ENCODE assay signal across 9 mouse cellular contexts in the genomic region with DNA sequence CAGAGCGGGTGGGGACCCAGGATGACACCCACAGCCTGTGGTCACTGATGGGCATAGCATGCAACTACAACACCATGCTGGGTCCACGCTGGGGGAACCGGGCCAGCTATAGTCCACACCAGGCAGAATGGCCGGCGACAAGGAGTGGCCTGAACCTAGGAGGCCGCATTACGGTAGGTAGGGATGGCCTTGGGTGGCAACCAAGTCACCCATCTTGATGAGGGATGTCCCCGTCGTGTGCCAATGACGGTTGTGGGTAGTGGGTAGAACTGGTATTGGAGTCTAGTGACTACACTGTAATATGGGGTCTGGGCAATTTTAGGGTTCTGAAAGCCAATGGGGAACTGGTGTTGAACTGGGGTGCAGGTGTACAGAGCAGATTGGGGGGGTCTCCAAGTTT. TPM values are rescaled to one million over a fixed set of nuclear protein-coding genes. Genes with fewer than 3 reads are reported as not detected.
DNase-seq lines count a peak whose midpoint lies in the region; ATAC-seq and TF ChIP-seq lines count a peak whose summit lies in the region.
"Had no signal": no experiment of that assay in that cellular context is flagged by ENCODE, and none has a peak within 500 bp of the region (broad histone marks: within the 10 kb centered on the region; RNA-seq: fewer than 3 reads in every experiment).

No protein-coding gene starts in this region.

- no peaks in the 10 kb centered on the region for H3K9me3 ChIP-seq in intestine, embryonic 14.5 days (ENCODE audit: control insufficient read depth, low read length)
- no peaks in the 10 kb centered on the region for H3K9me3 ChIP-seq in intestine, embryonic 16.5 days (ENCODE audit: control insufficient read depth, low read length)
- no peaks in the 10 kb centered on the region for H3K9me3 ChIP-seq in E14TG2a.4 (ENCODE audit: low read length)
- H3K9me3 ChIP-seq: embryonic facial prominence, embryonic 13.5 days had no signal

- no peak overlapping the region for H3K4me2 ChIP-seq in intestine, embryonic 14.5 days (ENCODE audit: low read length)
- no peak overlapping the region for H3K4me2 ChIP-seq in intestine, embryonic 16.5 days (ENCODE audit: low read depth, low read length)
- H3K4me2 ChIP-seq: embryonic facial prominence, embryonic 13.5 days had no signal

- TF ChIP-seq CTCF in E14TG2a.4 (conservative IDR thresholded peaks at IDR 0.05; ENCODE audit: low read length) = no peak

- ATAC-seq in intestine, embryonic 14.5 days (replicated peaks; ENCODE audit: low FRiP score, low TSS enrichment, low read depth) = no peak
- no peak for ATAC-seq in intestine, embryonic 16.5 days
- peak; percentile 23; the same call in 1 of the 2 replicates for ATAC-seq in erythroid progenitor cell, adult 5-6 weeks (replicated peaks; ENCODE audit: low FRiP score, poor library complexity, severe bottlenecking)
- ATAC-seq in megakaryocyte progenitor cell, adult 5-6 weeks (replicated peaks; ENCODE audit: poor library complexity) = peak; percentile 26
- ATAC-seq in frontal cortex, adult (ENCODE audit: low TSS enrichment) = no peak

- H3K27me3 ChIP-seq in intestine, embryonic 14.5 days (replicated peaks; ENCODE audit: control insufficient read depth, insufficient read depth, low read length) = peaks cover 29% of the 10 kb centered on the region
- H3K27me3 ChIP-seq in intestine, embryonic 16.5 days (replicated peaks; ENCODE audit: control insufficient read depth, insufficient read depth, low read length) = peaks cover 12% of the 10 kb centered on the region
- peaks cover 34% of the 10 kb centered on the region for H3K27me3 ChIP-seq in E14TG2a.4 (ENCODE audit: insufficient read depth, low read length)

- no peak overlapping the region for H3K9ac ChIP-seq in intestine, embryonic 14.5 days (ENCODE audit: low read length)
- no peak overlapping the region for H3K9ac ChIP-seq in intestine, embryonic 16.5 days (ENCODE audit: low read depth, low read length)
- H3K9ac ChIP-seq: embryonic facial prominence, embryonic 13.5 days had no signal

- DNase-seq in intestine, embryonic 14.5 days (ENCODE audit: low spot score) = no peak
- DNase-seq in left cerebral cortex, postnatal 14 days (ENCODE audit: low spot score in 2 of 2) = no peak
- DNase-seq in right cerebral cortex, postnatal 14 days = no peak

- H3K36me3 ChIP-seq in intestine, embryonic 14.5 days (ENCODE audit: control insufficient read depth, insufficient read depth, low read length) = 0 out of 2 replicates have a peak, but pooled peaks cover under 1% of the 10 kb centered on the region
- no peaks in the 10 kb centered on the region for H3K36me3 ChIP-seq in intestine, embryonic 16.5 days (ENCODE audit: control insufficient read depth, insufficient read depth, low read length)
- H3K36me3 ChIP-seq in E14TG2a.4 (ENCODE audit: insufficient read depth, low read length) = peaks cover 16% of the 10 kb centered on the region
- H3K36me3 ChIP-seq: embryonic facial prominence, embryonic 13.5 days had no signal

- 0 out of 2 replicates have a peak overlapping the region, but pooled peaks have one; percentile 6 for H3K4me3 ChIP-seq in intestine, embryonic 14.5 days (ENCODE audit: low read depth, low read length)
- no peak overlapping the region for H3K4me3 ChIP-seq in intestine, embryonic 16.5 days (ENCODE audit: low read length)
- peak overlapping the region; percentile 23; the same call in 1 of the 2 replicates for H3K4me3 ChIP-seq in E14TG2a.4 (replicated peaks; ENCODE audit: low read length)
- H3K4me3 ChIP-seq: embryonic facial prominence, embryonic 13.5 days had no signal

- intact Hi-C loops in left cerebral cortex, postnatal 14 days (cut with DNase I) = no loop called here

- WGBS in intestine, embryonic 14.5 days = 92% methylated on average over 10 of the region's 10 CpGs
- 87% methylated on average over 10 of the region's 10 CpGs for WGBS in intestine, embryonic 16.5 days

- H3K4me1 ChIP-seq in intestine, embryonic 14.5 days (replicated peaks; ENCODE audit: control insufficient read depth, insufficient read depth, low read length) = peaks cover 14% of the 10 kb centered on the region; the same call in 1 of the 2 replicates
- peaks cover 20% of the 10 kb centered on the region for H3K4me1 ChIP-seq in intestine, embryonic 16.5 days (ENCODE audit: control insufficient read depth, insufficient read depth, low read length)
- peaks cover 96% of the 10 kb centered on the region for H3K4me1 ChIP-seq in E14TG2a.4 (replicated peaks; ENCODE audit: low read depth, low read length)

- no peak overlapping the region for H3K27ac ChIP-seq in intestine, embryonic 14.5 days (ENCODE audit: low read depth)
- H3K27ac ChIP-seq in intestine, embryonic 16.5 days (ENCODE audit: low read length) = no peak overlapping the region
- H3K27ac ChIP-seq: embryonic facial prominence, embryonic 13.5 days had no signal

RNA-seq across cellular contexts. Expression of a gene that starts 0.5 kb away (rescaled TPM):
- polyA plus RNA-seq in intestine, embryonic 14.5 days (2014; fragmentation: Nextera tagmentation; extraction: Ambion mirVana) = 6.8 and 8.0 TPM in 2 replicates
- polyA plus RNA-seq in intestine, embryonic 16.5 days (2015; fragmentation: Nextera tagmentation; extraction: Ambion mirVana) = 6.0 and 7.3 TPM in 2 replicates
- 23.4 and 23.9 TPM in 2 replicates for total RNA-seq in erythroid progenitor cell, adult 5-6 weeks (2015; ENCODE audit: low replicate concordance)
- 16.0 and 28.8 TPM in 2 replicates for total RNA-seq in erythroid progenitor cell, adult 5-6 weeks (2017; ENCODE audit: low replicate concordance)
- 64.1 and 69.0 TPM in 2 replicates for total RNA-seq in megakaryocyte progenitor cell, adult 5-6 weeks (2015)
- total RNA-seq in megakaryocyte progenitor cell, adult 5-6 weeks (2017) = 112 and 121 TPM in 2 replicates
- 1 to 10 TPM; 3.3 to 4.0 TPM for total RNA-seq in left cerebral cortex, postnatal 14 days (2021)

RNA-seq across cellular contexts. Expression of a gene that starts 20.6 kb away (rescaled TPM):
- polyA plus RNA-seq in intestine, embryonic 14.5 days (2014; fragmentation: Nextera tagmentation; extraction: Ambion mirVana) = 3.7 and 3.8 TPM in 2 replicates
- polyA plus RNA-seq in intestine, embryonic 16.5 days (2015; fragmentation: Nextera tagmentation; extraction: Ambion mirVana) = 3.3 and 3.4 TPM in 2 replicates
- total RNA-seq in erythroid progenitor cell, adult 5-6 weeks (2015; ENCODE audit: low replicate concordance) = 44.0 and 58.4 TPM in 2 replicates
- 58.6 and 71.8 TPM in 2 replicates for total RNA-seq in erythroid progenitor cell, adult 5-6 weeks (2017; ENCODE audit: low replicate concordance)
- 15.4 and 15.8 TPM in 2 replicates for total RNA-seq in megakaryocyte progenitor cell, adult 5-6 weeks (2015)
- 17.0 and 17.5 TPM in 2 replicates for total RNA-seq in megakaryocyte progenitor cell, adult 5-6 weeks (2017)
- 10 to 100 TPM; 10.9 TPM for total RNA-seq in left cerebral cortex, postnatal 14 days (2021)

RNA-seq across cellular contexts. Expression of a gene that starts 22.7 kb away (rescaled TPM):
- 255 and 274 TPM in 2 replicates for polyA plus RNA-seq in intestine, embryonic 14.5 days (2014; fragmentation: Nextera tagmentation; extraction: Ambion mirVana)
- polyA plus RNA-seq in intestine, embryonic 16.5 days (2015; fragmentation: Nextera tagmentation; extraction: Ambion mirVana) = 190 and 212 TPM in 2 replicates
- 18.4 and 20.5 TPM in 2 replicates for total RNA-seq in erythroid progenitor cell, adult 5-6 weeks (2015; ENCODE audit: low replicate concordance)
- total RNA-seq in erythroid progenitor cell, adult 5-6 weeks (2017; ENCODE audit: low replicate concordance) = 14.6 and 28.4 TPM in 2 replicates
- total RNA-seq in megakaryocyte progenitor cell, adult 5-6 weeks (2015) = 93.3 and 99.5 TPM in 2 replicates
- 74.3 and 89.9 TPM in 2 replicates for total RNA-seq in megakaryocyte progenitor cell, adult 5-6 weeks (2017)
- 10 to 100 TPM; 66.9 to 68.9 TPM for total RNA-seq in left cerebral cortex, postnatal 14 days (2021)

RNA-seq across cellular contexts. Expression of a gene that starts 28.5 kb away (rescaled TPM):
- polyA plus RNA-seq in intestine, embryonic 14.5 days (2014; fragmentation: Nextera tagmentation; extraction: Ambion mirVana) = 320 and 368 TPM in 2 replicates
- 226 and 245 TPM in 2 replicates for polyA plus RNA-seq in intestine, embryonic 16.5 days (2015; fragmentation: Nextera tagmentation; extraction: Ambion mirVana)
- 20.1 and 39.6 TPM in 2 replicates for total RNA-seq in erythroid progenitor cell, adult 5-6 weeks (2015; ENCODE audit: low replicate concordance)
- 18.2 and 26.3 TPM in 2 replicates for total RNA-seq in erythroid progenitor cell, adult 5-6 weeks (2017; ENCODE audit: low replicate concordance)
- 50.5 and 52.8 TPM in 2 replicates for total RNA-seq in megakaryocyte progenitor cell, adult 5-6 weeks (2015)
- total RNA-seq in megakaryocyte progenitor cell, adult 5-6 weeks (2017) = 73.3 and 84.1 TPM in 2 replicates
- total RNA-seq in left cerebral cortex, postnatal 14 days (2021) = 10 to 100 TPM in 1 of 2 experiments, 1 to 10 TPM in 1; 9.5 to 11.9 TPM

RNA-seq across cellular contexts. Expression of a gene that starts 30.0 kb away (rescaled TPM):
- polyA plus RNA-seq in intestine, embryonic 14.5 days (2014; fragmentation: Nextera tagmentation; extraction: Ambion mirVana) = 607 and 623 TPM in 2 replicates
- polyA plus RNA-seq in intestine, embryonic 16.5 days (2015; fragmentation: Nextera tagmentation; extraction: Ambion mirVana) = 942 and 972 TPM in 2 replicates
- 371 and 490 TPM in 2 replicates for total RNA-seq in erythroid progenitor cell, adult 5-6 weeks (2015; ENCODE audit: low replicate concordance)
- total RNA-seq in erythroid progenitor cell, adult 5-6 weeks (2017; ENCODE audit: low replicate concordance) = 239 and 372 TPM in 2 replicates
- 253 and 271 TPM in 2 replicates for total RNA-seq in megakaryocyte progenitor cell, adult 5-6 weeks (2015)
- total RNA-seq in megakaryocyte progenitor cell, adult 5-6 weeks (2017) = 358 and 365 TPM in 2 replicates
- total RNA-seq in left cerebral cortex, postnatal 14 days (2021) = 100 to 1,000 TPM; 462 to 482 TPM

Comparison
In these comparisons a context has a peak if more than half of its experiments do, and no peak if none do; other contexts are left out.
1. ATAC-seq: peak in erythroid progenitor cell, adult 5-6 weeks (single experiment) and megakaryocyte progenitor cell, adult 5-6 weeks (single experiment); none in intestine, embryonic 14.5 days (single experiment), intestine, embryonic 16.5 days (single experiment) and frontal cortex, adult (single experiment).